Mouse (Mus musculus) embryo, embryonic 11.5 days (tissue): Measurements from ENCODE around the gene Rbfox2.
"Not testable (repeated sequence)": the region's sequence is repeated elsewhere in the genome, so short reads cannot be mapped to it uniquely, and the experiment has no call there.

ENCODE experiments used
- DNase-seq: peaks from one replicate; pipeline ENCODE4 v3.0.0-alpha.2; 2012; ENCODE audit warnings: low read depth, low spot score

The Rbfox2 gene

DNA sequence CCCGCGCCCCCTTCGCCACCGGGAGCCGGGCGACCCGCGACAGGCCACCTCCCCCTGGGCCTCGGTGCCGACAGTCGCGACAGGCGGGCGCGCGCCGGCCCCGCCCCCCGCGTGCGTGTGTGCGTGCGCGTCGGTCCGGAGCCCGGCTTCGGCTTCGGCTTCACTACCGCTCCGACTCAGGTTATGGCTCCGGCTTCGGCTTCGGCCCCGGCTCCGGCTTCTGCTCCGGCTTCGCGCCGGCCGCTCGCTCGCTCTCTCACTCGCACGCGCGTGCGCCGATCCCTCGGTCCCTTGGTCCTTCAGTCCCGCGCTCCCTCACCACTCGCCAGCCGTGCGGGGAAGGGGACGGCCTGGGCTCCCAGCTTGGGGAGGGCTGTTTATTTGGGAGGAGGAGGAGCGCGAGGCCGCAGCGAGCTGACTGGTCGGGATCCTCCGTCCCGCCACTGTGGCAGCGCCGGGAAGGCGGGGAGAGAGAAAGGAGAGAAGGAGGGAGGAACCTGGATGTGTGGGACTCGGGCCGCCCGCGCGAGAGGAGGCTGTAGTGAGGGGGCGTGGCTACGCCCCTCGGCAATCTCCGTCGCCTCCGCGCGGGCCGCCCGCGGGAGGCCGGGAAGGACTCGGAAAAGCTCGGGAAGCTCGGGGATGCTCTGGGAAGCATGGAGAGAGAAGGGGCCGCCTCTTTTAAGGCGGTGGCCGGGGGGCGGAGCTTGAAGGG is at the start of gene Rbfox2:
Gene Rbfox2 (minus strand): TSS at position 458 of the 715 bp plus-strand sequence.
- DNase-seq = peak; percentile 95

DNA sequence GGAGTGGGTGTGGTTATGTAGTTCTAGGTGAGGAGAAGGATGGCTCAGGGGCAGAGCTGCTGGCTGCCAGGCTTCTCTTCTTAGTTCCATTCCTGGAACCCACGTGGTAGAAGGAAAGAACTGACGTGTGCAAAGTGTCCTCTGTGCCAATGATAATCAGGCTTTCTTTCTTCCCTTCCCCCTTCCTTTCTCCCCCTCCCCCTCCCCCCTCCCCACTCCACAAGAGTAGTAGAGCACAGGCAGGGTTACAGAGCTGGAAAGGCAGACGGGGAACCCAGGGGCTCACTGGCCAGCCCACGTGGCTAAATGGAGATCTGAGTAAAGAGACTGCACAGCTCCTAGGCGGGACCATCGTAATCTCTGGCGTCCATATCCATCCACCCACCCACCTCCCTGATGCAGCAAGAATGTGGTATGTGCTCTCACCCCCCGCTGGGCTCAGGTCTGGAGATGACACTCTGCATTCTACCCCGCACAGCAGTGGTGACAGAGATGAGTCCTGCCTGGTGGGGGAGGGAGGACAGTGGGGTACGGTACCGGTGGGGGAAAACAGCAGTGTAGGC is 49.5 kb upstream of the Rbfox2 start:
- DNase-seq = no peak

DNA sequence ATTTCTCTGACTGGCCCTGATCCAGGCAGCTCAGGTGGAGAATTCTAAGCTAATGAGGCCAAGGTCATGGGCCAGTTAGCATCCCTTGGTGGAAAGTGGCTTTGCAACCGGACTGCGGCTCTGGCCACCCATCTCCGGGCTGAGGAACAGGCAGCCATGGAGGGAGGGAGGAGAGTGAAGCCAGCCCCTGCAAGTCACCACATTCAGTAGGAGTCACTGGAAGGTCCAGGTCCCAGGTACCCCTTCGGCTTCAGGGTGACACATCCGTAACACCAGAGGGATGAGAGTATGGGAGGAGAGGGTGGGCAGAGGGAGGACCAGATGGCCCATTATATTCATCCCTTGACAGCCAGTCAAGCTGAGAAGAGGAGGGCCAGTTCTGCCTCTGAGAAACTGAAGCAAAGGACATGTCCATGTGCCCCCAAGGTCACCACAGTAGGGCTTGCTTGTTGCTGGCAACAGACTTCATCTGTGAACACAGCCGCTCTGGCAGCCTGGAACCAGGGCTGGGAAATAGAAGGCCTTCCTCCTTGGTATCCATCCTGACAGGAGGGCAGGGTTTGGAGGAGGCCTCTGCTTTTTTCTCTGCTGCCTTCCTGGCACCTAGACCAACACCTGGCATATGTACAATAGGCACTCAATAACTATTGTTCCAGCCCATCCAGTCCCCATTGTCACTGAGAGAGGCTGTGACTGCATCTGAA is 48.2 kb upstream of the Rbfox2 start:
- DNase-seq = no peak

DNA sequence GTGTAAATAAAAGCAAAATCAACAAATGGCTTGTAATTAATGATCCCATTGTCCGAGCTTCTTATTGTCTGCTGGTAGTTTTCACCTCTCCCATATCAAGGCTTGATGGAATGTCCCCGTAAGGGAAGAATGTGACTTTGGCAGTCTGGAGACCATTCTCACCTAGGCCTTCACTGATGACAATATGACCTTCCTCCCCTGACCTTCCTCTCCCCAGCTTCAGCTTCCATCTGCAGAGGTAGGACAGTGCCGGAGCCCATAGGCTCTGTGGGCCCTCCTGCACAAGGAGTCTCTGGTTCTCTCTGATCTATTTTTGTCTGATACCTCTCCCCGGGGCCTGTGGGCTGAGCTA is 47.7 kb upstream of the Rbfox2 start:
- DNase-seq = no peak

DNA sequence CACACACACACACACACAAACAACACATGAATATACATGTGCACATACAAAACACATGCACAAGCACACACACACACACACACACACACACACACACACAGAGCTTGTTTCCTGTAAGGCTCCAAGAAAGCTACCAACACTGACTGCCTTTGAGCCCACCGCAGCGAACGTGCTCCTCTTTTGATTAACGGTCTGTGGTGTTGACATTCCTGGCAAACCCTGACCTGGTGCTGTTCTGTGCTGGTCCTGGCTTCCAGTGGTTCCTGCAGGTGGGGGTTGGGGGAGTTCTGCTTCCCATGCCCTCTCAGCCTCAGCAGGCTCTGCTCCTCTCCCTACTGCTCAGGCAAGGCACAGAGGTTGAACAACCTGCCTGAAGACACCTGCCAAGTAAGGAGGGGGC is 47.0 kb upstream of the Rbfox2 start:
- DNase-seq = no peak

DNA sequence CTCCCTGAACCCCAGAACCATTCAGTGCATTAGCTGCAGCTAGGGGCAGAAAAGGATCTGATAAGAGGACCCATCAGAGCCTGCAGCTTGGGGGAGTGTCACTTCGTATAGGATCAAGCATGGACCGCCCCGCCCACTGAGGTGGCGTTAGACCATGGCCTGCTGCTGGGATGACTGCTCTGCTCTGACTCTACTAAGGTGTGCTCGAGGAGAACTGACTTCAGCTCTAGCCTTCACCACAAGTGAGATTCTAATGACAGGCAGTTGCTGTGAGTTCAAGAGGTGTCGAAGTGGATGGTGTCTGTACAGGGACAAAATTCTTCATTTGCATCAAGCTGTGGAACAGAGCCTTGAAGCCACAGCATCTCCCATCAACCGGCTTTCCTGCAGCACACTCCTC is 46.1 kb upstream of the Rbfox2 start:
- no peak for DNase-seq

DNA sequence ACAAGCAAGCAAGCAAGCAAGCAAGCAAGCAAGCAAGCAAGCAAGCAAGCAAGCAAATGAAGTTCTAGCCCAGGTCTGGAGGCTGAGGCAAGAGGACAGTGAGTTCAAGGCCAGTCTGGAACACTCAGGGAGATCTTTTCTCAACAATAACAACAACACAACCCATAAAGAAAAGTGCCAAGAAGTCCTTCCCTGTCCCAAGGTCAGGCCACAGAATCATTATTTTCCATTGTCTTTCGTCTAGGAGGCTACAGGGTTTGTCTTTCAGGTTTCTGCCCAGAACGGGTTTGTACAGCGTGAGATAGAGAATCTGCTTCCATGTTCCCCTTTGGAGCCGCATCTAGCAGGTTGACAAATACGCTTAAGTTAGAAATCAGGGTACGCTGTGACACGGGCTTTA is 43.3 kb upstream of the Rbfox2 start:
- no peak for DNase-seq

DNA sequence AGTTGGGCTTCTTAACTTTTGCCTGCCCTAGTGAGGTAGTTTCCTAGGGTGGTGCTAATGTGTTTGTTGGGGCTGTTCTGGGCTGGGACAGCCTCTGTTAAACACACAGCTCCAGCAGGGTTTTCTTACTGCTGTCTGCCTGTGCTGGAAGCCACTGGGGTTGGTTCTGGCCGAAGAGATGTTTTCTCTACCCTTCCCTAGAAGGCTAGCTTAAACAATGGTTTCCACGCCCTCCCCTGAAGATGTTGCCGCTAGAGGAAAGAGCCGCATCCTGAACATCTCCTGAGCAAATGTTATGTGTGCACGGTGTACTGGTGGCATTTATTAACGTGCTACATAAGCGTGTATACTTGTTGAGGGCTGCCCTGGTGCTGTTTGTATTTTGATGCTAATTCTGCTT is 41.3 kb upstream of the Rbfox2 start:
- no peak for DNase-seq

DNA sequence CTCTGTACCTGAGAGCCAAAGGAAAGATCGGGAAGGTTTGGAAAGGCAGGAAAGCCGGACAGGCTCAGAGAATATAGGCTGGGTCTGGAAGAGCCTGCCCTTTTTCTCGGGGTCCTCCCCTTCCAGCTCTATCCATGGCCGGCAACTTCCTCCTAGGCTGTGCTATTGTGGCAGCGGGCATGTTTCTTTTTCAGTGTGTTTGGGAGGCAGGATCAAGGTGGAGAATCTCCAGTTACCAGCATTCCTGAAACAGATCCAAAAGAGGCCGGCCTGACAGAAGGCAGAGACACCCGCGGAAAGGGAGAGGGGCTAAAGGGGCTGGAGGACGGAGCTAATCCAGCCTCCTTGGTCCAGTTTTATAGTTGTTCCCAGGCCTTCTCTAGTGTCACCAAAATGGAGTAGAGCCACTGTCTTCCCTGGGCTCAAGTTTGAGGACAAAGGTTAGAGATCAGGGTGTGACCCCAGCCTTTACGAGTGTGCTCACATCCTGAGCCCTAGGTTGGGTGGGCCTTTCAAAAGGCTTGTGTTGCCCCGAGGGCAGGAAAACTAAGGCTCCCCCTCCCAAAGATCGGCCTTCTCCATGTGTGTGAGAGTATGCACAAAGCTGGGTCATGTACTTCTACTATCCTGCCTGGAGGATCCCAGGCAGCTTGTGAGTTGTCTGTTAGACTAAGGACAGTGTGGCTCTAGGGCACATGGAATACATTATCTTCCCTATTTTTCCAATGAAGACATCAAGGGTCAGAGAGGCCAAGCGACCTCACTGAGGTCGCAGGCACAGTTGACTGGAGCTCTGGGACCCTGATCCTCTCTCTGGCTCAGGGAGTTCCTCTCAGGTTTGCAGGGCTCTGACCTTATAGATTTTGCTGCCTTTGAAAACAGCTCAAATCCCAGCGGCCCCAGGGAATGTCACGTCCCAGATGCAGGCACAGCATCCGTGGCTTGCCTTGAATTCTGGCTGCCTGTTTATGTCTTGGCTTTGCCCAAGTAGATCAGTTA is 37.6 kb upstream of the Rbfox2 start:
- DNase-seq = no peak

DNA sequence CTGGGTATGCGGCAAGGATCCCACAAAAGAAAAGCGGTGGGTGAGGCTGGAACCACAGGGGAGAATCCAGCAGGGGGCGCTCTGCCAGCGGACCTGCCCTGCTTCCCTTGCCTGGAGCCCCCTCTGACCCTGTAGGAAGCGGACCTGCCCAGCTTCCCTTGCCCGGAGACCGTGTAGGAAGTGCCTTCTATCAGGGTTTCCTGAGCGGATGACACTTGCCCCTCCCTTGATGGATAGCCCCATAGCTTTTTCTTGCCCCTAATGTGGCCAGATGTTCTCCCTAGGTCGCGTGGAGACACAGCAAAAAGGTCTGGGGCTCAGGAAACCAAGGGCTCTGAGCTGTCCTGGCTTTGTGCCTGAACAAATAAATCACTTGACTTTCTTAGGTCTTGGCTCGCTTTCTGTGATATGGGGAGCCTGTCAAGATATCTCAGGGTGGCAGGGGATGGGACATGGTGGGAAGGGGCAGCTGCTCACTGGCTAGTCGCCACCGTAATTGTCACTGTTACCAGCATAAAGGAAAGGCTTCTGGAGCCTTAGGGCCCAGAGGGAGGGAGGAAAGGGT is 36.8 kb upstream of the Rbfox2 start:
- peak; percentile 70 for DNase-seq

DNA sequence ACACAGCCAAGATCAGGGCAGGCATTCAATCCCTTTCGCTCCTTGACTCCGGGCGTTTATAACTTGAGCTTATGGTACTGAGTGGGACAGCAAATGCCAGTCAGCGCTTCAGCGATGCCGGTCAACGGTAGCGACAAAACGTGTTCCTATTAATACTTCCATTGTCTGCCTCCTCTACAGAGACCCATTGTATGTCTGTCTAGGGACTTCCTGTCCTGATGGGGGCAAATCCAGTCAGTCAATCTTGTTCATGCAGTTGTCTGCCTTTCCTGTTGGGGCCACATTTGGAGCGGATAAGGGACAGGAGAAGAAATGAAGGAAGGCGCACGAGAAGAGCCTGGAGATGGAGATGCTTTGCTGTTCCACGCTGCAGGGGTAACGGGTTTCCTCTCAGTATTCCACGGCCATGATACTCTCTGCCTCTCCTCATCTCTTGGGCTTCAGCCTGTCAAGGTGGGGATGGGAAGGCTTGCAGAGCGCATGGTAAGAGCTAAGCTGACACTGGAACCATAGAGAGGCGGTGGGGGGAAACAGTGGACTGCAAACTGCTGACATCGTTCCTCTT is 36.2 kb upstream of the Rbfox2 start:
- DNase-seq = no peak

DNA sequence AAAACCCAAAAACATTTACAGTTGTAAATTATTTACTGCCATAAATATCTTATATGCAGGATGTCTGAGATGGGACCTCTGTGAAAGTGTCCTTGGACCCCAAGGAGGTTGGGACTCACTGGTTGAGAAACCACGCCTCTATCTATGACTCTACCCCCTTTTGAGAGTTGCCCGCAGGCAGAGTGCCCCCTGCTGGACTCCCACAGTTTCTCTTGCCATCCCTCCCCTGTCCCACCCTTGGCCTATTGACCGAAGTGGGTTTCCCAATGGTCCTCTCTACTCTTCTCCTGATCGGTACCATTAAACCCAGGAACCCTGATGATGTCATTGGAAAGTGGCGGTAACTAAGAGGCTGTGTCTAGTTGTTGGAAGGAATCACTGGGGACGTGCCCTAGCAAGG is 35.2 kb upstream of the Rbfox2 start:
- DNase-seq = no peak

DNA sequence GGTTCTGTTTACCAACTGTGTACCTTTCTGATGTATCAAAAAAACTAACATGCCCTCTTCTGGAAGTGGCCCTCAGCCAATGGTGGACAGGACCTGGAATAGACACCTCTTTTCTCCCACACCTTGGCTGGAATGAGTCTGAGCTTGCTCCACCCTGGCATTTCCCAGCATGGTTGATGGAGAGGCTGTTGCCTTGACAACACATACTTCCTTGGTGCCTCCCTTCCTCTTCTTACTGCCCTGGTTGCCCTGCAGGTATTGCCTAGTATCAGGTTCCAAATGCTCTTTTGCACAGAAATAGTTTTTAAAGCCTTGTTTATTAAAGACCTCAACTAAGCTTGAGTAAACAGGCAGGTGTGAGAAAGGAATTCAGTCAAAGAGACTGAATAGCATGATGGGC is 33.8 kb upstream of the Rbfox2 start:
- DNase-seq = no peak

DNA sequence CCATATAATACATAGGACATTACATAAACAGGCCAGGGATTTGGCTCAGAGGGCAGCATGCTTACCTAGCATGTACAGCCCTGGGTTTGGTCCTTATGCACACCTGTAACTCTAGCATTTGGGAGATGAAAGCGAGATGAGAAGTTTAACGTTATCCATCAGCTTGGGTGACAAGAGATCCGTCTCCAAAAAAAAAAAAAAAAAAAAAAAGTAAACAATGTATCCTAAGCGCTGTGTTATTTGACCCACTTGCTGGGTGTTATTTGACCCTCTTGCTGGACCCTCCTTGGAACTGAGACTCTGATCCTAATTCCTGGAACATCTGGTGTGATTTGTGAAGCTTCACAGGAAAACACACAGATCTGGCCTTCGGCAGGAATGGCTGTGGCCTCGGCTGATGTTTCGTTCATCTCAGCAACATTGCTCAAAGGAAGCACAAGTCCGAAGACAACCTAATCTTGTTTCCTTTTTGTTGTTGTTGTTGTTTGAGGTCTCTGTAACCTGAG is 32.2 kb upstream of the Rbfox2 start:
- DNase-seq = no peak

DNA sequence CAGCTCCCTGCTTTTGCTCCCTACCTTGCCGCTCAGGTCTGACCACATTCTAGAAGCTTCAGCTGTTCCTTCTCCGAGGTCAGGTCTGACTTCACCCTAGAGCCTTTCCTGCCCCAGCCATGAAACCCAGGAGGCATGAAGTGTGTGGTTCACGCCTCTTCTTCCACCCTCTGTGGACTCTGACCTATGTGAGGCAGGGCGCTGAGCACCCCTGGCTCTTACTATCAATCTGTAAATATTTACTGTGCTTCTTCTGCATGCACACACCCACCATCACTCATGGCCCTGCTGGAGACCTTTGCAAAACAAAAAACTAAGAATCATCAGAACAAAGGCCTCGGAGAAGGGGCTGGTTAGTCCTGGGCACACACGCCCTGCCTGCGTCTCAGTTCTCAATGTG is 31.6 kb upstream of the Rbfox2 start:
- DNase-seq = no peak

DNA sequence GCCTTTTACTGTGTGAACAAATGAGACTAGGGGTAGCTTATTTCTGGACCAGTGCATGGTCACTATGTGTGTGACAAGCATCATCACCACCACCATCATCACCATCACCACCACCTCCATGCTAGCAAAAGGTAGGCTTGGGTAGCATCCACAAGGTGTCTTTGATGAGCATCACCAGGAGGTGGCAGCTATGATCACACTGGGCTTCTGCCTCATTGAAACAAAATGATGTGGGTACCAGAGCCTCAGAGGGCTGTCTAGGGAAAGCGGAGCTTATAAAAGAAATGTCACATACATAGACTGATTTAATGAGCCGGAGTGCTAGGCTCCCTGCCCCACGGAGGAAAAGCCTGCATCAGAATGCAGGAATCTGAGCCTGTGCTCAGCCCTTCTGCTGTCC is 31.1 kb upstream of the Rbfox2 start:
- DNase-seq = no peak

DNA sequence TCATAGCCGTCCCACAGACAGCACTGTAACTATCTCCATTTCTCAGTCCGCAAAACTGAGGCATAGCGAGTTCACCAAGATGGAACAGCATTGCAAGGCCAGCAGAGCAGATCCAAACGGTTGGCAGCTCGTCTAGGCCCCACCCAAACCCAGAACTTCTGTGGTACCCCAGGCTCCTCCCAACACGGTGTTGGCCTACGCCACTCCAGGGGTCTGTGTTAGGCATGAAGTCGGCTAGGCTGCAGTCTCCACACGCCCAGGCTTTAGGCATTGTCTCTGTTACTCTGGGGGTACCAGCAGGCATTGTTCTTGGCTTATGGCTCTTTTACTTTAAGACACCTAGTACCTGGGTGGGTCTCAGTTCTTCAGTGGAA is 30.2 kb upstream of the Rbfox2 start:
- DNase-seq = no peak

DNA sequence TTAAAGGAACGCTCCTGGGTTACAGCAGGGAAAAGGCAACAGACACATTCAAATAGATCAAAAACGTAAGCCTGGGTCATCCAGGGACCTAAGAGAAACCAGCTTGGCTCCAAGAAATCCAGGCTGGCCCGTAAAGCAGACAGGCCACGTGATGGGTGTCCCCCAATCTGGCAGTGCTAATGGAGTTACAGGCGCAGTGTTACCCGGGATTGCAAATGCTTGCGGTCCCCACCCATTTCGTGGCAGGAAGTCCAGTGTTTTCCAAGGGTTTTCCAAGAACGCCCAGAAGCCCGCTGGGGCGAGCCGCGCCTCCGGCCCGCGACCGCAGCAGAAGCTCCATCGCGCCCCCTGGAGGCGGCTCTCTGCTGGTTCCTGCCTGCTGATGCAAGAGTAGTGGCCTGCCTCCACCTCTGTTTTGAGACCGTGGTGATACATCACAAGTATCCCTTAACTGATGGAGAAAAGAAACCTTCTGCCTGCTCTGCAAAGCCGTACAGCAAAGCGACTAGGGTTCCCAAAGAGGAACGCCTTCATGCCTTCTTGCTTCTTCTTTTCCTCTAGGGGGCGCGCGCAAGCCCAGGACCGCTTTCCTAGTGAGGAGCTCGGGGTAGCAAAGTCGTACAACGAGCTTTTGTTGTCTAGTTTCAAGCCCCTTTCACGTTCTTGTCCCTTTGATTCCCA is 29.6 kb upstream of the Rbfox2 start:
- peak; percentile 74 for DNase-seq

DNA sequence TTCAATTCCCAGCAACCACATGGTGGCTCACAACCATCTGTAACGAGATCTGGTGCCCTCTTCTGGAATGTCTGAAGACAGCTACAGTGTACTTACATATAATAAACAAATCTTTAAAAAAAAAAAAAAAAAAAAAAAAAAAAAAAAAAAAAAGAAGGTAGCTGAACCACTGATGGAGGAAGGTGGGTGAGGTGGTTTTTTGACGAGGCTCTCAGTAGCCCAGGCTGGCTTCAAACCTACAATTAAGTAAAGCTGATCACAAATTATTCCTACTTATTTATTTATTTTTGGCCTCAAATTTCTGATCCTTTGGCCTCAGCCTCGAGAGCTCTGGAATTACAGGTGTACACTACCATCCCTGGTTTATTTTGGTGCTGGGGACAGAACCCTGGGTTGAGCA is 28.4 kb upstream of the Rbfox2 start:
- not testable (repeated sequence) for DNase-seq

DNA sequence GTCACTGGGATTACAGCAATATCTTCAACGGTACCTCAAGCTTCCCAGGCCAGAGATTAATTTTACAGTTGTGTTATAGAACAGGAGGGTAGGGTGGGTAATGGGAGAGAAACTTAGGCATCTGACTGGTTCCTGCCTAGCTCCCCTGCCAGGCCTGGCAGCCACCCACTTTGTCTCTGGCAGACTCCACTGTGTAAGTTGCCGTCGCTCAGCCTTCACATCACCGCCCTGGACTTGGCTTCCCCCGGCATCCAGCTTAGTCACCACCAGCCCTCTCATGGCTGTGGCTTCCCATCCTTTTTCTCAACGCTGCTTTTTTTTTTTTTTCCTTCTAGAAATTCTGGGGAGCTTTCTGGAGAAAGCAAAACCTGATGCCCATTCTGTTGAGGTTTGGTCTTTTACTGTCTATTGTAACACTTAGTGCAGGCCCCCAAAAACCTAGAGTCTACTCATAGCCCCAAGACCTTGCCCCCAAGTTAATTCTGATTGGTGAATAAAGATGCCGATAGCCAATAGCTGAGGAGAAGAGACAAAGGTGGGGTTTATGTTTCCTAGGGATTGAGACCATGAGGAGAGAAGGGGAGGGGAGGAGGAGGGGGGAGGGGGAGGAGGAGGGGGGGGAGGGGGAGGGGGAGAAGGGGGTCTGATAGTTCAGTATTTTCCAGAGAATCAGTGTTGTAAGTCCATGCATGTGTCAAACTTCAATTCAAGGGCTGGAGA is 25.6 kb upstream of the Rbfox2 start:
- DNase-seq = no peak
